Mouse (Mus musculus) activated CD4-positive, CD25-positive, alpha-beta regulatory T cell, adult 4 months (primary cell): Measurements from ENCODE around the gene Zfp750. TPM values are rescaled to one million over a fixed set of nuclear protein-coding genes. Genes with fewer than 3 reads are reported as not detected.

Experiments
- ATAC-seq: one replicate; pipeline ENCODE4 v1.8.0; 2017
- polyA plus RNA-seq, 2 experiments: library from polyadenylated mRNA; unstranded; fragments of 100-300 nt; shearing (Covaris generic); gene quantifications; one replicate each; pipeline ENCODE4 v1.2.1; 2017

Zfp750 gene
- polyA plus RNA-seq, 2 experiments from 2014 or later = 0.70 to 0.97 TPM

DNA sequence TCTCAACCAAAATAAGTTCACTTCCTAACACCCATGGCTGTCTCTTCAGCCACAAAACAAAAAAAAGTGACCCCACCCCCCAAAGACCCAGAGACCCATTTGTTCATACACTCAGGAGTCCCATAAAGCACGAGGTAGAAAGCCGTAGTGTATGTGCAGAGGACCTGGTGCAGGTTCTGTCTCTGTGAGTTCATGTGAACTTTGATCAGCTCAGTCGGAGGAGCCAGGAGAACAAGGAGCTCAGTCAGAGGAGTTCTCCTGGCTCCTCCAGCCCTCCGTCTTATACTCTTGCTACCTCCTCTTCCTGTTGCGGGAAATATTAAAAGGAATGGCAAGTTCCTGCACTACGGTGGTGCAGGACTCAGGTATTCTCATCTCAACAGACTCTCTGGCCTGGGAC, 51.7 kb downstream of the Zfp750 start:
- ATAC-seq = no peak

Other genes with a start within 250 kb of the Zfp750 start
- 10 to 100 TPM; 22.2 to 25.7 TPM for gene Wdr45b, start 164.9 kb downstream of the Zfp750 start, polyA plus RNA-seq
- gene Rab40b, start 131.1 kb downstream of the Zfp750 start, polyA plus RNA-seq = not detected
- 1 to 10 TPM; 6.3 to 9.8 TPM for gene Fn3krp, start 97.9 kb downstream of the Zfp750 start, polyA plus RNA-seq
- under 1 TPM in 1 of 2 experiments, not detected in 1; 0.23 TPM for gene Fn3k, start 84.4 kb downstream of the Zfp750 start, polyA plus RNA-seq
- 10 to 100 TPM; 24.3 to 26.2 TPM for gene Tbcd, start 67.4 kb downstream of the Zfp750 start, polyA plus RNA-seq
- 10 to 100 TPM in 1 of 2 experiments, 1 to 10 TPM in 1; 8.4 to 11.3 TPM for gene B3gntl1, start 153.8 kb upstream of the Zfp750 start, polyA plus RNA-seq
- gene Metrnl, start 182.2 kb upstream of the Zfp750 start, polyA plus RNA-seq = 1 to 10 TPM in 1 of 2 experiments, under 1 TPM in 1; 0.60 to 1.1 TPM